Mouse (Mus musculus) heart, embryonic 11.5 days (tissue): ENCODE data around the gene Tdrd12. TPM values are rescaled to one million over a fixed set of nuclear protein-coding genes. Genes with fewer than 3 reads are reported as not detected.

Experiments used
- ATAC-seq: fragments of 200-750 bp; cut with Nextera tagmentation; replicated peaks from 2 replicates; pipeline ENCODE4 v1.8.0; 2017; ENCODE audit warnings: moderate library complexity; ENCODE audit not compliant: insufficient number of reproducible peaks, low FRiP score, low TSS enrichment
- H3K27ac ChIP-seq: fragments of 300-500 bp; sonication (generic); 2 replicates; pipeline ENCODE4 v1.5.1; 2014; ENCODE audit warnings: mild to moderate bottlenecking, low read depth, low read length
- H3K27me3 ChIP-seq: fragments of 300-500 bp; sonication (generic); 2 replicates; pipeline ENCODE4 v1.6.1; 2014; ENCODE audit warnings: mild to moderate bottlenecking, low read length, mixed read lengths; ENCODE audit not compliant: control insufficient read depth, insufficient read depth
- H3K36me3 ChIP-seq: fragments of 300-500 bp; sonication (generic); 2 replicates; pipeline ENCODE4 v1.6.1; 2014; ENCODE audit warnings: mild to moderate bottlenecking, low read length, moderate library complexity, mixed read lengths; ENCODE audit not compliant: control insufficient read depth, insufficient read depth
- H3K4me1 ChIP-seq: fragments of 300-500 bp; sonication (generic); 2 replicates; pipeline ENCODE4 v1.6.1; 2014; ENCODE audit warnings: low read length; ENCODE audit not compliant: control insufficient read depth, insufficient read depth
- H3K4me2 ChIP-seq: fragments of 300-500 bp; sonication (generic); 2 replicates; pipeline ENCODE4 v1.6.1; 2014; ENCODE audit warnings: mild to moderate bottlenecking, moderate library complexity
- H3K4me3 ChIP-seq: fragments of 300-500 bp; sonication (generic); 2 replicates; pipeline ENCODE4 v1.5.1; 2014; ENCODE audit warnings: low read depth, low read length
- H3K9ac ChIP-seq: fragments of 300-500 bp; sonication (generic); 2 replicates; pipeline ENCODE4 v1.6.1; 2014; ENCODE audit warnings: mild to moderate bottlenecking, low read depth, low read length, moderate library complexity
- H3K9me3 ChIP-seq: fragments of 300-500 bp; sonication (generic); replicated peaks from 2 replicates; pipeline ENCODE4 v1.6.1; 2016; ENCODE audit warnings: low read length; ENCODE audit not compliant: control insufficient read depth
- WGBS: fragments of 180-500 bp; shearing (Covaris S2); extraction: QIAGEN DNeasy Blood & Tissue Kit; methylation state at CpG from one replicate; pipeline ENCODE4 v1.1.7; 2014; ENCODE audit not compliant: insufficient replicate concordance; 5-methylcytosine and 5-hydroxymethylcytosine counted together
- polyA plus RNA-seq: library from polyadenylated mRNA; unstranded; fragments of >200 nt; fragmentation: Nextera tagmentation; extraction: Ambion mirVana; gene quantifications from 2 replicates; pipeline ENCODE4 v1.2.1, GENCODE M21; 2014

Tdrd12 gene
- polyA plus RNA-seq, 1 experiment from 2014 or later = 0.67 TPM

- Histone ChIP-seq H3K4me1 (peaks cover 5% of the 10 kb centered on the region; the same call in 1 of the 2 replicates), H3K9me3 (no peaks in the 10 kb centered on the region), H3K36me3 (no peaks in the 10 kb centered on the region), H3K4me2 (peak overlapping the region; percentile 0; the same call in 1 of the 2 replicates), H3K27ac (no peak overlapping the region), H3K4me3 (no peak overlapping the region), H3K9ac (no peak overlapping the region), H3K27me3 (no peaks in the 10 kb centered on the region)
- WGBS = 25% methylated on average over 2 of the region's 2 CpGs
- no peak for ATAC-seq
Measured at GRCm38 (mm10) chr7:35485126-35485525, 52.4 kb downstream of the Tdrd12 start.

- 59% methylated on average over 2 of the region's 2 CpGs for whole genome bisulfite sequencing
Measured at GRCm38 (mm10) chr7:35476457-35476856, 61.1 kb downstream of the Tdrd12 start.

GRCm38 (mm10) chr7:35470794-35471193 is 66.8 kb downstream of the Tdrd12 start:
- WGBS = 42% methylated on average over 4 of the region's 4 CpGs
- no peak overlapping the region for H3K27ac ChIP-seq

More at GRCm38 (mm10) chr7:35476457-35476856, 61.1 kb downstream of the Tdrd12 start:
- H3K4me1 ChIP-seq = no peaks in the 10 kb centered on the region
- no peaks in the 10 kb centered on the region for H3K27me3 ChIP-seq
- H3K4me2 ChIP-seq = no peak overlapping the region
- ATAC-seq = no peak
- H3K36me3 ChIP-seq = no peaks in the 10 kb centered on the region
- H3K9ac ChIP-seq = no peak overlapping the region
- H3K4me3 ChIP-seq = no peak overlapping the region
- H3K9me3 ChIP-seq = no peaks in the 10 kb centered on the region
- H3K27ac ChIP-seq = no peak overlapping the region

GRCm38 (mm10) chr7:35467856-35468255 is 69.7 kb downstream of the Tdrd12 start:
- no peak overlapping the region for H3K27ac ChIP-seq
- ATAC-seq = no peak
- H3K27me3 ChIP-seq = no peaks in the 10 kb centered on the region
- no peak overlapping the region for H3K4me3 ChIP-seq
- H3K4me2 ChIP-seq = no peak overlapping the region
- no peaks in the 10 kb centered on the region for H3K4me1 ChIP-seq
- 61% methylated on average over 2 of the region's 2 CpGs for WGBS
- H3K9me3 ChIP-seq = no peaks in the 10 kb centered on the region
- H3K36me3 ChIP-seq = no peaks in the 10 kb centered on the region
- H3K9ac ChIP-seq = no peak overlapping the region

More at GRCm38 (mm10) chr7:35470794-35471193, 66.8 kb downstream of the Tdrd12 start:
- no peaks in the 10 kb centered on the region for H3K9me3 ChIP-seq
- no peak for ATAC-seq
- no peak overlapping the region for H3K4me3 ChIP-seq
- H3K36me3 ChIP-seq = no peaks in the 10 kb centered on the region
- H3K4me2 ChIP-seq = no peak overlapping the region
- H3K4me1 ChIP-seq = no peaks in the 10 kb centered on the region
- no peak overlapping the region for H3K9ac ChIP-seq
- H3K27me3 ChIP-seq = no peaks in the 10 kb centered on the region

- no peak overlapping the region for H3K9ac ChIP-seq
- ATAC-seq = no peak
- no peaks in the 10 kb centered on the region for H3K9me3 ChIP-seq
- no peak overlapping the region for H3K4me3 ChIP-seq
- 73% methylated on average over 5 of the region's 5 CpGs for WGBS
- no peak overlapping the region for H3K4me2 ChIP-seq
- H3K36me3 ChIP-seq = no peaks in the 10 kb centered on the region
- no peaks in the 10 kb centered on the region for H3K27me3 ChIP-seq
- no peak overlapping the region for H3K27ac ChIP-seq
- no peaks in the 10 kb centered on the region for H3K4me1 ChIP-seq
Measured at GRCm38 (mm10) chr7:35465027-35465426, 72.5 kb downstream of the Tdrd12 start.

GRCm38 (mm10) chr7:35460971-35461370 is 76.6 kb downstream of the Tdrd12 start:
- Histone ChIP-seq H3K4me2 (no peak overlapping the region), H3K4me3 (no peak overlapping the region), H3K9ac (no peak overlapping the region), H3K36me3 (no peaks in the 10 kb centered on the region), H3K4me1 (0 out of 2 replicates have a peak, but pooled peaks cover 3% of the 10 kb centered on the region), H3K27me3 (no peaks in the 10 kb centered on the region), H3K9me3 (no peaks in the 10 kb centered on the region), H3K27ac (no peak overlapping the region)
- no peak for ATAC-seq
- 63% methylated on average over 4 of the region's 4 CpGs for WGBS

- no peak for ATAC-seq
- 0 out of 2 replicates have a peak, but pooled peaks cover 3% of the 10 kb centered on the region for H3K4me1 ChIP-seq
- no peak overlapping the region for H3K9ac ChIP-seq
- no peaks in the 10 kb centered on the region for H3K27me3 ChIP-seq
- no peaks in the 10 kb centered on the region for H3K36me3 ChIP-seq
- WGBS = 70% methylated on average over 4 of the region's 4 CpGs
- no peak overlapping the region for H3K27ac ChIP-seq
- H3K4me2 ChIP-seq = no peak overlapping the region
- H3K9me3 ChIP-seq = no peaks in the 10 kb centered on the region
- no peak overlapping the region for H3K4me3 ChIP-seq
Measured at GRCm38 (mm10) chr7:35456091-35456814, 81.3 kb downstream of the Tdrd12 start.

- H3K36me3 ChIP-seq = no peaks in the 10 kb centered on the region
- H3K9me3 ChIP-seq = no peaks in the 10 kb centered on the region
- H3K27ac ChIP-seq = no peak overlapping the region
- ATAC-seq = no peak
- no peak overlapping the region for H3K4me2 ChIP-seq
- 0 out of 2 replicates have a peak, but pooled peaks cover 4% of the 10 kb centered on the region for H3K4me1 ChIP-seq
- H3K9ac ChIP-seq = no peak overlapping the region
- no peaks in the 10 kb centered on the region for H3K27me3 ChIP-seq
- 59% methylated on average over 7 of the region's 7 CpGs for WGBS
- no peak overlapping the region for H3K4me3 ChIP-seq
Measured at GRCm38 (mm10) chr7:35448867-35449266, 88.7 kb downstream of the Tdrd12 start.
